Mouse (Mus musculus) MEL (cell line): ENCODE results near the gene Afm.

Experiments used
- CHD2 ChIP-seq: IDR thresholded peaks from 2 replicates; pipeline ENCODE4 v1.6.1; 2011; ENCODE audit warnings: low read length, improper control_type of control experiment
- CTCF ChIP-seq, 3 experiments: IDR thresholded peaks in 2 of 3; conservative IDR thresholded peaks in 1 of 3; 2 replicates each; pipeline ENCODE4 v1.5.1; 2011 to 2012; ENCODE audit warnings: low read length in 3 of 3, low read depth in 2 of 3, mild to moderate bottlenecking in 2 of 3, improper control_type of control experiment in 1 of 3, inconsistent platforms in 1 of 3, mixed read lengths in 1 of 3, moderate library complexity in 1 of 3; ENCODE audit not compliant: control insufficient read depth in 1 of 3, insufficient read depth in 1 of 3, poor library complexity in 1 of 3, severe bottlenecking in 1 of 3
- E2F4 ChIP-seq: IDR thresholded peaks from 2 replicates; pipeline ENCODE4 v1.6.1; 2011; ENCODE audit warnings: low read depth, low read length, improper control_type of control experiment, borderline replicate concordance
- MYC ChIP-seq: IDR thresholded peaks from 2 replicates; pipeline ENCODE4 v1.6.1; 2011; ENCODE audit warnings: low read depth, mild to moderate bottlenecking, low read length, improper control_type of control experiment, moderate library complexity
- POLR2A ChIP-seq, 2 experiments: IDR thresholded peaks; 2 replicates each; pipeline ENCODE4 v1.6.1; 2011 to 2012; ENCODE audit warnings: low read length in 2 of 2, mild to moderate bottlenecking in 2 of 2, control low read depth in 1 of 2, improper control_type of control experiment in 1 of 2, low read depth in 1 of 2, moderate library complexity in 1 of 2; ENCODE audit not compliant: control insufficient read depth in 1 of 2, insufficient read depth in 1 of 2, poor library complexity in 1 of 2
- POLR2AphosphoS2 ChIP-seq: IDR thresholded peaks from 2 replicates; pipeline ENCODE4 v1.6.1; 2011; ENCODE audit warnings: low read length, improper control_type of control experiment
- USF2 ChIP-seq, 2 experiments: IDR thresholded peaks; 2 replicates each; pipeline ENCODE4 v1.6.1; 2011 to 2012; ENCODE audit warnings: improper control_type of control experiment in 2 of 2, low read length in 2 of 2, borderline replicate concordance in 1 of 2, inconsistent platforms in 1 of 2, low read depth in 1 of 2, mild to moderate bottlenecking in 1 of 2; ENCODE audit not compliant: insufficient read depth in 1 of 2
- ZMIZ1 ChIP-seq: IDR thresholded peaks from 2 replicates; pipeline ENCODE4 v1.6.1; 2012; ENCODE audit warnings: low read depth, mild to moderate bottlenecking, inconsistent platforms, low read length, improper control_type of control experiment, moderate library complexity

GRCm38 (mm10) chr5:90567788-90568187 is 49.1 kb downstream of the Afm start:
- TF ChIP-seq CTCF (IDR thresholded peaks at IDR 0.05 in 2 of 3, conservative IDR thresholded peaks at IDR 0.05 in 1 of 3; ENCODE audit: control insufficient read depth in 1 of 3, insufficient read depth in 1 of 3, low read depth in 2 of 3, low read length in 3 of 3, poor library complexity in 1 of 3, severe bottlenecking in 1 of 3) (no peak), POLR2AphosphoS2 (no peak), POLR2A (IDR thresholded peaks at IDR 0.05; ENCODE audit: control insufficient read depth in 1 of 2, insufficient read depth in 1 of 2, low read depth in 1 of 2, low read length in 2 of 2, poor library complexity in 1 of 2) (no peak), USF2 (IDR thresholded peaks at IDR 0.05; ENCODE audit: borderline replicate concordance in 1 of 2, insufficient read depth in 1 of 2, low read depth in 1 of 2, low read length in 2 of 2) (no peak), MYC (no peak), E2F4 (no peak), ZMIZ1 (no peak), CHD2 (no peak)
